Mouse (Mus musculus): ENCODE measurements around the gene Ten1.
A peak's percentile ranks its signal among the peaks of the same experiment; 100 is the strongest.

Ten1 gene

DNA sequence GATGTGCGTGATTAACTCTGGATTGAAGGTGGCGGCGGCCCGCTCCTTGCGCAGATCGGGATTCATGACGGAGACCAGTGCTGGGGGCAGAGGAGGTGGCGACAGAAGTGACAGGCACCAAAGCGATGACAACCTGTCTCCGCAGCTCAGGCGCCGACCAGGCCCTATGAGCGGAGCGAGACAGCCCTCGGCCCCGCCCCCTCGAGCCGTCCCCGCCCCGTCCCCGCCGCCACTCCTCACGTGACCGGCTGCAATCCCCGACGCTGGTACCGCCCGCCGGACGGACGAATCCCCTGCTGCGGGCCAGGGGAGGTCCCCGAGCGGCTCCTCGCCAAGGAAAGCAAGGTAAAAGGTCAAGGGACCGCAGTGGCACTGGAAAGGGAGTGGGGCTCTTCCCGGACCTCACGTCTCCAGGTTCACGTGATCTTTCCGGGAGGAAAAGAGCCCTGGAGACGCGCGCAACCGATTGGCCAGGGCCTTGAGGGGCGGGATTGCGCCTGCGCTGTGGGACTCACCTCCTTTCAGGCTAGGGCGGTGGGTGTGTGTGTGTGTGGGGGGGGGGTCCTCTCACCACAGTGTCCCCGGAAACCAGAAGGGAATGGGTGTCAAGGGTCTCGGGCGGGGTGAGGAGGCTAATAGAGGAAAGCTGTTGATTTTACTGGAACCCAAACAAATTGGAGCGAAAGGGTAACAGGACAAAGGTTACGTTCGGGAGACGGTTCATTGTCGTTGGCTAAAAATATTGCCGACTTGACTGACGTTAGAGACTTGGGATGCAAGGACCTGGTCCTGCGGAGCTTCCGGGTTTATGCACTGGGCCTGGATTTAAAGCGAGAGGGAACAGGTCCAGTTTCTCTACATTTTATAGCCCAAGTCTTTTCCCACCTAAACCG is at the start of gene Ten1, which contains the start of gene Acox1:
Gene Ten1, plus strand, starts transcription at position 217 of the 893 bp plus-strand sequence.
Gene Acox1, minus strand, starts transcription at position 407 of the 893 bp plus-strand sequence.
- DNase-seq (ENCODE audit: low spot score) = peak; percentile 97

GRCm38 (mm10) chr11:116149341-116149740 is 49.3 kb upstream of the Ten1 start:
- DNase-seq (ENCODE audit: low spot score) = no peak

DNA sequence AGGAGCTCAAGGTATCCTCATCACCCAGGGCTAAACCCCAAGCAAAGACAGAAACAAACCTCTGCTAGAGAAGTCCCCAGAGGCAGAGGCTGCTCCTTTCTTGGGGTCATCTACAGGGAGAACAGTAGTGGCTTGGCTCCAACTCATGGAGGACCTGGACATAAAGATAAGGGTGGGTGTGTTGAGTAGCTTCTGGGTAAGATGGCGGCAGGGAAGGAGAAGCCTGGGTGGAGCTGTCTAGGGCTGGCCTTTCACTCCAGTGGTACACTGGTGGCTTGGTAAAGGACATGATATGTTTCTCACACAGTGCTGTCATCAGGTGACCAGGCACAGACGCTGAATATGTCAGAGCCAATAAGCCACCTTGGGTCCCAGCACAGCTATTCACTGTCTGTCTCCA is 47.7 kb upstream of the Ten1 start:
- no peak for DNase-seq (ENCODE audit: low spot score)

GRCm38 (mm10) chr11:116161312-116161711 is 37.3 kb upstream of the Ten1 start:
- no peak for DNase-seq (ENCODE audit: low spot score)

DNA sequence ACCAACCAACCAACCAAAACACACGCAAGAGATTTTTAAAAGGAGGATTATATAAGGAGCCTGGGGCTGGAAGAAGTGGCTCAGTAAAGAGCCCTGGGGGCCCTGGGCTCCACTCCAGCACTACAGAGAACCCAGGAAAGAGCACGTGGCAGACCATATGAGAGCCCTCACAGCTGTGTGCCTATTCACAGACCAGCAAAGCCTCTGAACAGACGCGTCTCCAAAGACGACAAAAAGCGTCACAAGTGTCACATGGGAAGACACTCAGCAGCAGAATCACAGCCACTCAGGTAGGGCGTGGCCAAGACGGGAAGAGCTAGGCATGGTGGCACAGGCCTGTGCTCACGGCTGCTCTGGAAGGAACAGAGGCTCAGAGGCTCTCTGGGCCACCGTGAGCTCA is 36.5 kb upstream of the Ten1 start:
- DNase-seq (ENCODE audit: low spot score) = no peak

DNA sequence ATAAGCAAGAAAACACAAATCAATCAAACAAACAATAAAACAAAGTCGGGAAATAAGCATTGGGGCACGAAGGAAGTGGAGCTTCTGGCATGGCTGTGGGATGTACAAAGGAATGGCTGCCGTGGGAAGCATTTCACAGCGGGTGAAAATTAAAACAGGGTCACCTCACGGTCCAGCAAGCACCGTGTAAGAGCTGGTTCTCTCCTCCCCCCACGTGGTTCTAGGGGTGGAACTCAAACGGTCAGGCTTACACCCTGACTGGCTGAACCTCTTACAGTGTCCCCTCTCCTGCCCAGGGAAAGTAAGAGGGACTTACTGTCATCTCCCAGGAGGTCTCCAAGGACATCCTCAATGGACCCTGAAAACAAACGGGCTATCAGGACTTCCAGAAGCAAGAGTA is 35.7 kb upstream of the Ten1 start:
- DNase-seq (ENCODE audit: low spot score) = no peak

GRCm38 (mm10) chr11:116167232-116167631 is 31.4 kb upstream of the Ten1 start:
- DNase-seq (ENCODE audit: low spot score) = peak; percentile 27

DNA sequence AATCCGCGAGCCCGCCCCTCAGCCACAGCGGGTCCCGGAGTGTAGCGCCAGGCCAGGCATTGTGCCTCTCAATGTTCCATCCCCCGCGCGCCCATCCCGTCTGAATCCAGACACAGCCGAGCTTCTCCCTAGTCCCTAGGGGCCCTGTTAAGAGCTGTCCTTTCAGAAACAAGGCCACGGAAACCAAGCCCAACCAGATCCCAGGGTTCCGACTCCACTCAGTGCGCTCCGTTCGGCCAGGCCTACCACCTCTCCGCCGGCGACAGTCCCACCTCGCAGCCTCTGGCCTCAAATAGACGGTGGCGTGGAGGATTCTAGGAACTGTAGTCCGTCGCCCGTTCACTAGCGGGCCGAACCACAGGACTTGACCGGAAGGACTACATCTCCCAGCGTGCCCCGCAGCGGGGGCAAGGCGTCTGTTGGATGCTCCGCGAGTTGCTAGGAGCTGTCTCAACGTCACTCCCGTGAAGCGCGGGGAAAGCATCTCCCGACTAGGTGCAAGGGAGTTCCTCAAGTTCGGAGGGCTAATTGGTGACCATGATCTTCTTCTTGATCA is 30.7 kb upstream of the Ten1 start, which contains the start of gene Fbf1:
Gene Fbf1, minus strand, starts transcription at position 283 of the 556 bp plus-strand sequence.
- DNase-seq (ENCODE audit: low spot score) = peak; percentile 99

- no peak for DNase-seq (ENCODE audit: low spot score)
These were observed 29.4 kb upstream of the Ten1 start for GRCm38 (mm10) chr11:116169214-116169613.

GRCm38 (mm10) chr11:116170003-116170800 is 28.5 kb upstream of the Ten1 start:
- no peak for DNase-seq (ENCODE audit: low spot score)

GRCm38 (mm10) chr11:116171959-116172358 is 26.7 kb upstream of the Ten1 start:
- DNase-seq (ENCODE audit: low spot score) = no peak

DNA sequence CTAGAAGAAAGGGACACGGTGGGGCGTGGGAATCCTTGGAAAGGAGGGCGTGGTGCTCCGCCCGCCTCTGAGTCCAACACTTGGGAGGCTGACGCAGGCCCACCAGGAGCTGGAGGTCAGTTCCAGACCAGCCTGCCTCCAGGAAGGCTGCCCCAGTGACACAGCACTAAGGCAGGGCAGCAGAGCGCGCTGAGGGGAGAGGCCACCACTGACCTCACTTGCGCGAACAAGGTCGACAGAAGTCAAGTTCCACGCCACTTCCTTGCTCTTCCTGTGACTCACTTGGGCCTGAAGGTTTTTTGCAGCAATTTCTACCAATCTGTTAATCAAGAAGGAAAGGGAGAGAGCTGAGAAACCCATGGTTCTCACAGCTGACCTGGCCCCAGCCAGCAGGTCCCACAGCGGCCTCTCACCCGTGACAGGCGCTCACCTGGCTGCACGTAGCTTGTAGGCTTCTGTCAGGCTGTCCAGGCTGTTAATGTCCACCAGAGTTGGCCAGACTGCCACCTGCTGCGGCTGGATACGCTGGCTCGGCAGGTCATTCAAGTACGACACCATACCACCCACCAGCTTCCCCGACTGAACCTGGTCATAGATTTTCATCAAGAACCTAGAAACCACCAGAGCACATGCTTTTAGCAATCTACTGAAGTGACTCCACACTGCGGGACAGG is 23.7 kb upstream of the Ten1 start:
- no peak for DNase-seq (ENCODE audit: low spot score)

DNA sequence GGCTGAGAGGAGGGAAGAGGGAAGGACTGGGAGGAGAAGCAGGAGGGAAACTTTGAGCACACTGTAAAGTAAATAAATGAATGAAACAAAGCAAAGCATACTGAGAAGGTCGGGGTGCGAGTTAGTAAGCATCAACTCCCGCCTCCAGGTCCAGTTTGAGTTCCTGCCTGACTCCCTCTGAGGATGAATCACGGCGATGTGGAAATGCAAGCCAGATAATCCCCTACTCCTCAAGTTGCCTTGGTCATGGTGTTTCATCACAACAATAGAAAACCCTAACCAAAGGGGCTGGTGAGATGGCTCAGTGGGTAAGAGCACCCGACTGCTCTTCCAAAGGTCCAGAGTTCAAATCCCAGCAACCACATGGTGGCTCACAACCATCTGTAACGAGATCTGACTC is 22.6 kb upstream of the Ten1 start:
- DNase-seq (ENCODE audit: low spot score) = no peak

- DNase-seq (ENCODE audit: low spot score) = no peak
These were observed 20.1 kb upstream of the Ten1 start for GRCm38 (mm10) chr11:116178411-116179121.

DNA sequence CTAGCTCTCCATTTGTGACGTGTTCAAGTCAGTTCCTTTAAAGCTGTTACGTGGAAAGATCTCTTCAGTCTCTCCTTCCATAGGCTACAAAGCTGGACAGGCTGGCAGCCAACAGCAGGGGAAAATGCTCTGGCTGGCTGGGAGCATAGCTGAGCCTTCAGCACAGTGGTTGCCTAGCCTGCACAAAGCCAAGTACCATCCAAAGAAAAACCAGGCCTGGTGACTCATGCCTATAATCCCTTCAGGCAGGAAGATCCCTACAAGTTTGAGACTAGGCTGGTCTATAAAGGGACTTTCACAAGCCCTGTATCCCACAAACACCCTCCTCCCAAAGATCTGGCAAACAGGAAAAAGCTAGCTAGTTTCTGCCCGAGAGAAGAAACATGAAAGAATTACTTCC is 12.8 kb upstream of the Ten1 start:
- DNase-seq (ENCODE audit: low spot score) = no peak

GRCm38 (mm10) chr11:116186360-116186759 is 12.3 kb upstream of the Ten1 start:
- DNase-seq (ENCODE audit: low spot score) = no peak

DNA sequence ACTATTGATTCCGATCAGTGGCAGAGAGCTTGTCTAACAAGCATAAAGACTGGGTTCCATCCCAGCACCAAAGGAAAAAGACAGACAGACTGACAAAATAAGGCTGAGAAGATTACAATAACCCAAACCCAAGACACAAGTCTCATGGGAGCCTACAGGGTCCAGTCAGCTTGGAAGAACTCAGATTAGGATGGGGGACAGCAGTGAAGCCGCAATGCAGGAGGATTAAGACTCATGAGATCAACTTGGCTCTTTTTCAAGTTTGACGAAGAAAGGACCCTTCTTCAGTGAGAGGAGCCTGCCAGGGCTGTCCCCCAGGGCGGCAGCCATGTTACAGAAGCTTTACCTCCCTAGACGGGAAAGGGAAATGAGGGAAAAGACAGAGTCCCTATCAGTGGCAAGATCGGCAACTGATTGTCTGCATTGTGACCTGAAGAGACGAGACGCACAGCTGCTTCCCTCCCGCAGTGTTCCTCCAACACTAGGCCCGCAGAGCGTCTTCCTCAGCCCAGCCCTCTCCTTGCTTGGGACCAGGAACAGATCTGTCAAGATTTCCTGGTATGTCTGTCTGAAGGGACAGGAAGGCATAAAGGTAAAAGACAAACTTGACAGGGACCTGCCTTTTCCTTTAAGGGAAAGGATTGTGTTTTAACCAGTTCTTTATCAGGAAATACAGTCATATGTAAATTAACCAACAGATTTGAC is 11.3 kb upstream of the Ten1 start:
- peak; percentile 16 for DNase-seq (ENCODE audit: low spot score)

GRCm38 (mm10) chr11:116194619-116195018 is 4.0 kb upstream of the Ten1 start:
- no peak for DNase-seq (ENCODE audit: low spot score)

- DNase-seq (ENCODE audit: low spot score) = no peak
These were observed 3.4 kb upstream of the Ten1 start for GRCm38 (mm10) chr11:116195252-116195651.

- DNase-seq (ENCODE audit: low spot score) = no peak
These were observed 2.3 kb upstream of the Ten1 start for GRCm38 (mm10) chr11:116196336-116196735.
